Mouse (Mus musculus) megakaryocyte, embryonic 14.5 days (primary cell): Measurements from ENCODE around the gene Rab35.

ENCODE experiments used
- FLI1 ChIP-seq: IDR thresholded peaks from 2 replicates; pipeline ENCODE4 v1.6.1; 2012; ENCODE audit warnings: low read length, inconsistent platforms, mixed read lengths
- GATA1 ChIP-seq: IDR thresholded peaks from 3 replicates; pipeline ENCODE4 v1.6.1; 2012; ENCODE audit warnings: mixed read lengths, low read length, inconsistent platforms, borderline replicate concordance

- no peak for TF ChIP-seq GATA1
- no peak for TF ChIP-seq FLI1
These were observed 28.1 kb upstream of the Rab35 start for GRCm38 (mm10) chr5:115603561-115603960.
